Mouse (Mus musculus) hindbrain, postnatal 0 days (tissue): ENCODE results near the gene Opa1. TPM values are rescaled to one million over a fixed set of nuclear protein-coding genes. Genes with fewer than 3 reads are reported as not detected.

Source experiments
- ATAC-seq: fragments of 200-750 bp; cut with Nextera tagmentation; 2 replicates; pipeline ENCODE4 v1.8.0; 2017; ENCODE audit warnings: mild to moderate bottlenecking, moderate TSS enrichment, moderate library complexity
- DNase-seq: peaks from one replicate; pipeline ENCODE4 v3.0.0-alpha.2; 2015; ENCODE audit warnings: low spot score
- H3K27ac ChIP-seq: fragments of 300-500 bp; sonication (generic); 2 replicates; pipeline ENCODE4 v1.5.1; 2014; ENCODE audit warnings: mild to moderate bottlenecking
- H3K27me3 ChIP-seq: fragments of 300-500 bp; sonication (generic); 2 replicates; pipeline ENCODE4 v1.6.1; 2014; ENCODE audit warnings: low read length, mixed read lengths; ENCODE audit not compliant: insufficient read depth
- H3K36me3 ChIP-seq: fragments of 300-500 bp; sonication (generic); 2 replicates; pipeline ENCODE4 v1.6.1; 2014; ENCODE audit warnings: low read length, mixed read lengths; ENCODE audit not compliant: insufficient read depth
- H3K4me1 ChIP-seq: fragments of 300-500 bp; sonication (generic); 2 replicates; pipeline ENCODE4 v1.6.1; 2014; ENCODE audit warnings: antibody characterized with exemption, low read length, mixed read lengths; ENCODE audit not compliant: insufficient read depth
- H3K4me2 ChIP-seq: fragments of 300-500 bp; sonication (generic); 2 replicates; pipeline ENCODE4 v1.6.1; 2014; ENCODE audit warnings: low read depth, mild to moderate bottlenecking, low read length, moderate library complexity, mixed read lengths
- H3K4me3 ChIP-seq: fragments of 300-500 bp; sonication (generic); 2 replicates; pipeline ENCODE4 v1.5.1; 2014; ENCODE audit warnings: low read length
- H3K9ac ChIP-seq: fragments of 300-500 bp; sonication (generic); replicated peaks from 2 replicates; pipeline ENCODE4 v1.6.1; 2014; ENCODE audit warnings: mild to moderate bottlenecking, low read length, moderate library complexity, mixed read lengths
- H3K9me3 ChIP-seq: fragments of 300-500 bp; sonication (generic); 2 replicates; pipeline ENCODE4 v1.6.1; 2016; ENCODE audit warnings: low read length, mixed read lengths
- CTCF ChIP-seq: IDR thresholded peaks from 2 replicates; pipeline ENCODE4 v1.5.1; 2016; ENCODE audit warnings: antibody characterized with exemption, control low read depth, low read depth
- WGBS: fragments of 180-500 bp; shearing (Covaris S2); extraction: QIAGEN DNeasy Blood & Tissue Kit; methylation state at CpG from one replicate; pipeline ENCODE4 v1.1.7; 2014; 5-methylcytosine and 5-hydroxymethylcytosine counted together
- polyA plus RNA-seq: library from polyadenylated mRNA; unstranded; fragments of >200 nt; fragmentation: Nextera tagmentation; extraction: Ambion mirVana; gene quantifications from 2 replicates; pipeline ENCODE4 v1.2.1, GENCODE M21; 2015
- total RNA-seq: library from RNA; depleted of rRNA; stranded (reverse); fragments of >200 nt; gene quantifications from 2 replicates; pipeline ENCODE4 v1.2.3, GENCODE M21; 2014

Opa1 gene
- total and polyA plus RNA-seq, 2 experiments from 2014 or later = 42.4 to 67.2 TPM

DNA sequence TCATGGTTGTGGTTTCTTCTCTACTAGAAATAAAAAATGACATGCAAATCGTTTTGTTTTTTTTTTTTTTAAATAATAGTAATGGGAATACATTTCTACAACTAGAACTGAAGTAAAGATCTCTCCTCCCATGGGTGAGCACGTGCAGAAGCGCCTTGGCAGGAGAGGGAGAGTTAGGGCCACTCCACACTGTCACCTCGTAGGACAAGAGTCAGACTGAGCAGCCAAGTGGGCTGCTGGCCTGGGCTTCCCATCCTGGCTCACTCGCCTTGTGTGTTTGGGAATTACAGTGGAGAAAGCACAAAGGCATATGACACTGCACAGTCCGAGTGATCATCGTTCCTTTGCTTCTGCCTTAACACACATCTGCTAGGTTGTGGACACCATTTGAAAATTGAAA, 13.0 kb downstream of the Opa1 start:
- Histone ChIP-seq H3K27me3 (no peaks in the 10 kb centered on the region), H3K9me3 (no peaks in the 10 kb centered on the region), H3K36me3 (peaks cover 33% of the 10 kb centered on the region), H3K4me1 (no peaks in the 10 kb centered on the region), H3K4me2 (no peak overlapping the region), H3K27ac (no peak overlapping the region), H3K4me3 (no peak overlapping the region), H3K9ac (no peak overlapping the region)
- TF ChIP-seq CTCF = no peak
- WGBS = 85% methylated on average over 7 of the region's 7 CpGs
- ATAC-seq = no peak
- no peak for DNase-seq

DNA sequence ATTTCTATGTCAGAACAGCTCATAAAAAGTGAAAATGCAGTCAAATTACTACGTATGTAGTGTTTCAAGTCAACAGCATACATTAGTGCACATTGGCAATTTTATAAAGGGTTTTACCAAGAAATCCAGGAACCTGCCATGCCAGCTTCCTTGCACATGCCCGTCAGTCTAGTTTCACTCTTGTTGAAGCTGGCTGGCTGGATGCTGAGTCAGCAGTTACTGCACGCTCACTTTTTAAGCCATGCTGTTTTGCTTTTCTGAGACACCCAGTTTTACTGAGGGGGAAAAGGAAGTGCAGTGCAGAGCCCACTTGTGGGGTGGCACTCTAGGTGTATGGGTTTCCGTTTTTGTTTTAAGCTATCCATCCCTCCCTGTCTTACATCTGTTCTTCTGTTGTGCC, 18.0 kb downstream of the Opa1 start:
- Histone ChIP-seq H3K4me3 (no peak overlapping the region), H3K27me3 (no peaks in the 10 kb centered on the region), H3K9ac (no peak overlapping the region), H3K36me3 (peaks cover 13% of the 10 kb centered on the region), H3K27ac (no peak overlapping the region), H3K9me3 (no peaks in the 10 kb centered on the region), H3K4me2 (no peak overlapping the region), H3K4me1 (no peaks in the 10 kb centered on the region)
- no peak for TF ChIP-seq CTCF
- WGBS = 87% methylated on average over 4 of the region's 4 CpGs
- DNase-seq = no peak
- ATAC-seq = no peak

- Histone ChIP-seq H3K4me2 (no peak overlapping the region), H3K27ac (no peak overlapping the region), H3K9ac (no peak overlapping the region), H3K36me3 (peaks cover 32% of the 10 kb centered on the region), H3K4me3 (no peak overlapping the region), H3K27me3 (no peaks in the 10 kb centered on the region), H3K4me1 (no peaks in the 10 kb centered on the region), H3K9me3 (no peaks in the 10 kb centered on the region)
- TF ChIP-seq CTCF = no peak
- WGBS = 92% methylated on average over 8 of the region's 8 CpGs
- ATAC-seq (no peak), DNase-seq (no peak)
Observed at GRCm38 (mm10) chr16:29605546-29605945, 26.4 kb downstream of the Opa1 start.

- no peak overlapping the region for H3K9ac ChIP-seq
- no peak overlapping the region for H3K4me3 ChIP-seq
- 94% methylated on average over 7 of the region's 7 CpGs for WGBS
- H3K36me3 ChIP-seq = peaks cover 44% of the 10 kb centered on the region
- no peak for ATAC-seq
- no peak overlapping the region for H3K4me2 ChIP-seq
- no peak for DNase-seq
- H3K4me1 ChIP-seq = no peaks in the 10 kb centered on the region
- no peak overlapping the region for H3K27ac ChIP-seq
- H3K27me3 ChIP-seq = no peaks in the 10 kb centered on the region
- no peaks in the 10 kb centered on the region for H3K9me3 ChIP-seq
- TF ChIP-seq CTCF = no peak
Observed at GRCm38 (mm10) chr16:29607131-29607530, 28.0 kb downstream of the Opa1 start.

- no peaks in the 10 kb centered on the region for H3K27me3 ChIP-seq
- H3K36me3 ChIP-seq = peaks cover 69% of the 10 kb centered on the region
- no peak overlapping the region for H3K27ac ChIP-seq
- TF ChIP-seq CTCF = no peak
- H3K4me3 ChIP-seq = no peak overlapping the region
- 73% methylated on average over 9 of the region's 9 CpGs for WGBS
- ATAC-seq = no peak
- no peak for DNase-seq
- H3K9ac ChIP-seq = no peak overlapping the region
- H3K4me1 ChIP-seq = no peaks in the 10 kb centered on the region
- H3K4me2 ChIP-seq = no peak overlapping the region
- H3K9me3 ChIP-seq = no peaks in the 10 kb centered on the region
Observed at GRCm38 (mm10) chr16:29614762-29615161, 35.6 kb downstream of the Opa1 start.

DNA sequence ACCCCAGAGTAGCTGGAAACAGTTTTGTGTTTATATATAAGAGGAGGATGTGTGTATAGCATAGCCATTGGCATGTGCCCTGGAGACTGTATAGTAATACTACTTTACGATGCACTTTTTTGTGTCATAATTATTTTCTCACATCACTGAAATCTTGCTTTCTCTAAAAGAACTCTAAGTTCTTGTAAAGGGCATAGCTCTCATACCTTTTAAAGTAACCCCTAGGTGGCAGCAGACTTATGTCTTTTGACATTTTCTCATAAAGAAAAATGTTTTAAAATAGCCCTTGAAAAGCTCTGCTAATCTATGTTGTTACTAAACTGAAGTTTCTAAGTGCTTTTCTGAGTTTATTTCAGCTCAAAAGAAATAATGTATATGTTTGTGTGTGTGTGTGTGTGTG, 49.9 kb downstream of the Opa1 start:
- Histone ChIP-seq H3K27me3 (no peaks in the 10 kb centered on the region), H3K36me3 (peaks cover 43% of the 10 kb centered on the region), H3K4me3 (no peak overlapping the region), H3K4me2 (no peak overlapping the region), H3K9me3 (no peaks in the 10 kb centered on the region), H3K27ac (no peak overlapping the region), H3K4me1 (no peaks in the 10 kb centered on the region), H3K9ac (no peak overlapping the region)
- 79% methylated on average over 1 of the region's 1 CpGs for WGBS
- peak; percentile 64 for TF ChIP-seq CTCF
- peak; percentile 86 for DNase-seq
- no peak; the same call in 1 of the 2 replicates for ATAC-seq

DNA sequence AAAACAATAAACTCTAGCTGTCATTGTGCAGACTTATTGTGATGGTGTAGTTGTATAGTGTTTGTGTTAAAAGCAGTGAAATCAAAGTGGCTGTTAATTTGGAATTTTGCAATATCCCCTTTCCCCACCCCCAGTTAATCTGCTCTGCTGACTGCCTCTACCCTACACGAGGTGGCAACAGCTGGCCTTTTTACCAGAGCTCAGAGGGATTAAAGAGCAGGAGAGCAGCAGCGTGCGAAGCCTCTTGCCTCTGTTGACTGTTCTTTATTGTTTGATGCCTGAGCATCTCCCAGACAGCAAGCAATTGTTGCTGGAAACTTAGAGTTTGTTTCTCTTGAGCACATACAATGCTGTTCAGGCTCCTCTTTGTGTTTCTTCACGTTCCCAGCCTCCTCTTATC, 56.6 kb downstream of the Opa1 start:
- no peak overlapping the region for H3K9ac ChIP-seq
- H3K4me1 ChIP-seq = no peaks in the 10 kb centered on the region
- H3K9me3 ChIP-seq = no peaks in the 10 kb centered on the region
- H3K4me2 ChIP-seq = no peak overlapping the region
- H3K4me3 ChIP-seq = no peak overlapping the region
- no peak overlapping the region for H3K27ac ChIP-seq
- H3K36me3 ChIP-seq = peaks cover 14% of the 10 kb centered on the region
- H3K27me3 ChIP-seq = no peaks in the 10 kb centered on the region
- TF ChIP-seq CTCF = peak; percentile 38
- peak; percentile 27 for DNase-seq
- 24% methylated on average over 4 of the region's 4 CpGs for WGBS
- ATAC-seq = no peak
